Mouse (Mus musculus) liver, embryonic 14.5 days (tissue): ENCODE data around the gene Pygl. TPM values are rescaled to one million over a fixed set of nuclear protein-coding genes. Genes with fewer than 3 reads are reported as not detected.

Experiments
- ATAC-seq: fragments of 200-750 bp; cut with Nextera tagmentation; 2 replicates; pipeline ENCODE4 v1.8.0; 2017; ENCODE audit warnings: moderate number of reproducible peaks, mild to moderate bottlenecking, moderate library complexity; ENCODE audit not compliant: insufficient read depth
- DNase-seq, 3 experiments: peaks; one replicate each; pipeline ENCODE4 v3.0.0-alpha.2; 2012 to 2013; ENCODE audit warnings: low read depth in 3 of 3, low spot score in 3 of 3
- H3K27ac ChIP-seq: fragments of 300-500 bp; sonication (generic); 2 replicates; pipeline ENCODE4 v1.5.1; 2014; ENCODE audit warnings: moderate library complexity, mild to moderate bottlenecking, control low read depth, inconsistent platforms
- H3K27me3 ChIP-seq: fragments of 300-500 bp; sonication (generic); 2 replicates; pipeline ENCODE4 v1.6.1; 2014; ENCODE audit warnings: mild to moderate bottlenecking, low read length, moderate library complexity; ENCODE audit not compliant: control insufficient read depth, insufficient read depth
- H3K36me3 ChIP-seq: fragments of 300-500 bp; sonication (generic); replicated peaks from 2 replicates; pipeline ENCODE4 v1.6.1; 2014; ENCODE audit warnings: low read depth; ENCODE audit not compliant: control insufficient read depth, insufficient read depth
- H3K4me1 ChIP-seq, 2 experiments: fragments of 200-500 bp in 1 of 2; fragments of 300-500 bp in 1 of 2; sonication (generic) in 1 of 2; replicated peaks; 2 replicates each; pipeline ENCODE4 v1.6.1; 2012 to 2014; ENCODE audit warnings: antibody characterized with exemption in 1 of 2, inconsistent platforms in 1 of 2, low read length in 1 of 2; ENCODE audit not compliant: control insufficient read depth in 2 of 2, insufficient read depth in 2 of 2
- H3K4me2 ChIP-seq: fragments of 300-500 bp; sonication (generic); 2 replicates; pipeline ENCODE4 v1.6.1; 2014; ENCODE audit warnings: low read depth, mild to moderate bottlenecking, control low read depth, moderate library complexity
- H3K4me3 ChIP-seq, 2 experiments: fragments of 200-500 bp in 1 of 2; fragments of 300-500 bp in 1 of 2; sonication (generic) in 1 of 2; 2 replicates each; pipeline ENCODE4 v1.5.1; 2012 to 2014; ENCODE audit warnings: low read depth in 2 of 2, low read length in 2 of 2, mild to moderate bottlenecking in 2 of 2, control low read depth in 1 of 2, inconsistent platforms in 1 of 2, moderate library complexity in 1 of 2; ENCODE audit not compliant: insufficient read depth in 1 of 2
- H3K9ac ChIP-seq: fragments of 300-500 bp; sonication (generic); replicated peaks from 2 replicates; pipeline ENCODE4 v1.6.1; 2014; ENCODE audit warnings: mild to moderate bottlenecking, control low read depth, moderate library complexity
- H3K9me3 ChIP-seq: fragments of 300-500 bp; sonication (generic); 2 replicates; pipeline ENCODE4 v1.6.1; 2016; ENCODE audit warnings: low read length, mixed read lengths; ENCODE audit not compliant: control insufficient read depth
- CTCF ChIP-seq: IDR thresholded peaks from 2 replicates; pipeline ENCODE4 v1.5.1; 2016; ENCODE audit warnings: antibody characterized with exemption, low read depth, control low read depth
- EP300 ChIP-seq: IDR thresholded peaks from 2 replicates; pipeline ENCODE4 v1.6.1; 2016; ENCODE audit warnings: antibody characterized with exemption, low read depth
- WGBS: fragments of 180-500 bp; shearing (Covaris S2); extraction: QIAGEN DNeasy Blood & Tissue Kit; methylation state at CpG from one replicate; pipeline ENCODE4 v1.1.7; 2014; ENCODE audit not compliant: insufficient replicate concordance; 5-methylcytosine and 5-hydroxymethylcytosine counted together
- polyA plus RNA-seq, 2 experiments: library from polyadenylated mRNA; depleted of rRNA in 1 of 2; stranded (reverse) in 1 of 2; unstranded in 1 of 2; fragments of >200 nt; fragmentation: Nextera tagmentation in 1 of 2; extraction: Ambion mirVana in 1 of 2; gene quantifications; 2 replicates each; pipeline versions ENCODE4 v1.2.1 to v1.2.3; 2012 to 2014

Gene Pygl
- polyA plus RNA-seq, 2 experiments, result 29.5 to 47.9 TPM

GRCm38 (mm10) chr12:70234938-70235484 lies 3.7 kb upstream of the Pygl start:
- H3K4me1 ChIP-seq, result peaks cover 14 to 33% of the 10 kb centered on the region in 2 experiments
- H3K4me3 ChIP-seq, result peak overlapping the region; percentile 10 to 50; a peak in 3 of 4 replicates
- TF ChIP-seq EP300 (no peak), CTCF (peak; percentile 86)
- WGBS, result 12% methylated on average over 13 of the region's 13 CpGs
- H3K4me2 ChIP-seq, result peak overlapping the region; percentile 46
- H3K27me3 ChIP-seq, result no peaks in the 10 kb centered on the region
- no peaks in the 10 kb centered on the region for H3K9me3 ChIP-seq
- peak overlapping the region; percentile 1; the same call in 1 of the 2 replicates for H3K9ac ChIP-seq
- DNase-seq (peak; percentile 31 to 43 (median 37)), ATAC-seq (peak; percentile 42; the same call in 1 of the 2 replicates)
- no peaks in the 10 kb centered on the region for H3K36me3 ChIP-seq
- H3K27ac ChIP-seq, result no peak overlapping the region

DNA sequence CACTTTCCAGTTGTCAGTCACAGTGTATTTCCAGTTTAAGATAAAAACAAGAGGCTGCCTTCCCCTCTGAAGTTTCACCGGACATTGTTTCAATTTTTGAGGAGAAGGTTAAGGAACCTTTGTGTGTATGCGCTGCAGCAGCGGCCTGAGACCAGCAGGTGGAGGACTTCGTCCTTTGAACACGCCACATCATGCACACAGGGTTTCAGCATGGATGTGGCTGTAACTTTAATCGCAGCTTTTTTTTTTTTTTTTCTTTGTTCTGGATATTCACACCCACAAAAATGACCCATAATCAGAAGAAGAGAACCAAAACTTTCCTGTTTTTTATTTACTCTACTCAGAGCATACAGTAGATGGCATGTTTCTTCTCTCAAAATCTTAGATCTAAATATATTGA lies 3.1 kb upstream of the Pygl start:
- no peak overlapping the region for H3K27ac ChIP-seq
- TF ChIP-seq EP300 (no peak), CTCF (peak; percentile 80)
- peak; percentile 51; the same call in 1 of the 2 replicates for ATAC-seq
- no peak overlapping the region for H3K4me2 ChIP-seq
- 19% methylated on average over 6 of the region's 6 CpGs for WGBS
- H3K27me3 ChIP-seq, result no peaks in the 10 kb centered on the region
- H3K9ac ChIP-seq, result no peak overlapping the region
- H3K4me3 ChIP-seq, result no peak overlapping the region
- no peaks in the 10 kb centered on the region for H3K36me3 ChIP-seq
- H3K4me1 ChIP-seq, result peaks cover 14 to 33% of the 10 kb centered on the region in 2 experiments
- DNase-seq, result peak in 1 of 3 experiments; percentile 42
- no peaks in the 10 kb centered on the region for H3K9me3 ChIP-seq

GRCm38 (mm10) chr12:70233637-70234315 lies 2.5 kb upstream of the Pygl start:
- Histone ChIP-seq H3K27me3 (no peaks in the 10 kb centered on the region), H3K9me3 (no peaks in the 10 kb centered on the region), H3K4me2 (no peak overlapping the region), H3K36me3 (no peaks in the 10 kb centered on the region), H3K9ac (no peak overlapping the region), H3K4me3 (no peak overlapping the region), H3K4me1 (peaks cover 14 to 33% of the 10 kb centered on the region in 2 experiments), H3K27ac (no peak overlapping the region)
- DNase-seq, result no peak
- no peak for ATAC-seq
- TF ChIP-seq CTCF, result no peak
- TF ChIP-seq EP300, result no peak
- WGBS, result 66% methylated on average over 6 of the region's 6 CpGs

- Histone ChIP-seq H3K4me3 (no peak overlapping the region), H3K9ac (no peak overlapping the region), H3K36me3 (no peaks in the 10 kb centered on the region), H3K27me3 (no peaks in the 10 kb centered on the region), H3K4me2 (no peak overlapping the region), H3K4me1 (peaks cover 18 to 41% of the 10 kb centered on the region in 2 experiments), H3K27ac (no peak overlapping the region), H3K9me3 (no peaks in the 10 kb centered on the region)
- whole genome bisulfite sequencing, result 16% methylated on average over 5 of the region's 5 CpGs
- ATAC-seq (no peak), DNase-seq (no peak)
- TF ChIP-seq EP300 (no peak), CTCF (no peak)
Observed at GRCm38 (mm10) chr12:70232020-70232544, 794 bp upstream of the Pygl start.

DNA sequence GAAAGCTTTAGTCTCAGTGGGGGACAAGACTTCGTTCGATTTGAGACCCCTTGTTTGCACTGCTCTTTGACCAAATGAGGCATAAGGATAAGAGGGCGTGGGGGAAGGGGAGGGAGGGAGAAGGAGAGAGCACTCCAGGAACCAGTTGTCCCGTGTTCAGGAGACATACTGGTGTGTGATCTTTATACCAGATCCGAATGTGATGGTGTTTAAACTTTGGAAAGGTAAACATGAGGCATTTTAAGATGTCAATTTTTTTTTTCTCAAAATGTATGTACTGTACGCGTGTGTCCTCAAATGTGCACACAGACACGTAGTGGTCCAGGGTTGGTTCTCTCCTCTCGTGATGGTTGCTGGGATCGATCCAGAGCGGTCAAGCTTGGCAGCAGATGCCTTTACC lies 3.1 kb downstream of the Pygl start:
- no peaks in the 10 kb centered on the region for H3K36me3 ChIP-seq
- H3K27me3 ChIP-seq, result no peaks in the 10 kb centered on the region
- ATAC-seq (peak; percentile 26; the same call in 1 of the 2 replicates), DNase-seq (no peak)
- H3K4me1 ChIP-seq, result peaks cover 18 to 38% of the 10 kb centered on the region in 2 experiments
- H3K9me3 ChIP-seq, result no peaks in the 10 kb centered on the region
- H3K4me3 ChIP-seq, result peak overlapping the region; percentile 41 to 61
- TF ChIP-seq EP300 (no peak), CTCF (no peak)
- H3K9ac ChIP-seq, result peak overlapping the region; percentile 71
- H3K4me2 ChIP-seq, result peak overlapping the region; percentile 79
- peak overlapping the region; percentile 9; the same call in 1 of the 2 replicates for H3K27ac ChIP-seq
- WGBS, result 53% methylated on average over 11 of the region's 11 CpGs
